In genomic region chr3:86223634-86224313, GRCm38 (mm10) we compare ENCODE assay signal across 8 mouse cellular contexts. TPM values are rescaled to one million over a fixed set of nuclear protein-coding genes. Genes with fewer than 3 reads are reported as not detected.
DNase-seq lines count a peak whose midpoint lies in the region; ATAC-seq lines count a peak whose summit lies in the region.

No protein-coding gene starts in this region.

- H3K4me1 ChIP-seq in intestine, embryonic 14.5 days (replicated peaks; ENCODE audit: control insufficient read depth, insufficient read depth, low read length): no peaks in the 10 kb centered on the region

- peak; percentile 94 for ATAC-seq in intestine, embryonic 14.5 days (replicated peaks; ENCODE audit: low FRiP score, low TSS enrichment, low read depth)
- peak; percentile 77 for ATAC-seq in megakaryocyte-erythroid progenitor cell, adult 5-6 weeks (replicated peaks; ENCODE audit: low FRiP score, low TSS enrichment, poor library complexity, severe bottlenecking)

- intact Hi-C loops in gastrocnemius, postnatal 14 days (cut with DNase I; ENCODE audit: low total_unique reads): no loop called here
- intact Hi-C loops in left cerebral cortex, postnatal 14 days (cut with DNase I): no loop called here

- no peaks in the 10 kb centered on the region for H3K36me3 ChIP-seq in intestine, embryonic 14.5 days (ENCODE audit: control insufficient read depth, insufficient read depth, low read length)

- no peaks in the 10 kb centered on the region for H3K9me3 ChIP-seq in intestine, embryonic 14.5 days (ENCODE audit: control insufficient read depth, low read length)

- H3K4me2 ChIP-seq in intestine, embryonic 14.5 days (ENCODE audit: low read length): peak overlapping the region; percentile 75

- no peaks in the 10 kb centered on the region for H3K27me3 ChIP-seq in intestine, embryonic 14.5 days (replicated peaks; ENCODE audit: control insufficient read depth, insufficient read depth, low read length)

- under 1% methylated on average over 62 of the region's 79 CpGs for WGBS in intestine, embryonic 14.5 days

- peak overlapping the region; percentile 85 for H3K27ac ChIP-seq in intestine, embryonic 14.5 days (ENCODE audit: low read depth)

- peak overlapping the region; percentile 92 for H3K4me3 ChIP-seq in intestine, embryonic 14.5 days (ENCODE audit: low read depth, low read length)

- peak overlapping the region; percentile 76 for H3K9ac ChIP-seq in intestine, embryonic 14.5 days (ENCODE audit: low read length)

- peak; percentile 91 to 95 for DNase-seq in adrenal gland, adult (ENCODE audit: inconsistent age in 2 of 2, low spot score in 1 of 2)
- DNase-seq in embryo, embryonic 10.5 days (ENCODE audit: low spot score): peak; percentile 88
- DNase-seq in gastrocnemius, postnatal 14 days: peak; percentile 87
- peak; percentile 95 for DNase-seq in intestine, embryonic 14.5 days (ENCODE audit: low spot score)
- DNase-seq in left cerebral cortex, postnatal 14 days (ENCODE audit: low spot score in 2 of 2): peak; percentile 86
- peak; percentile 87 for DNase-seq in right cerebral cortex, postnatal 14 days
- DNase-seq in urinary bladder, postnatal 25 days (ENCODE audit: low spot score): peak; percentile 76

RNA-seq across cellular contexts. Expression of gene Lrba, which starts 0.7 kb away (rescaled TPM):
- 10 to 100 TPM; 17.0 to 18.4 TPM for total RNA-seq in gastrocnemius, postnatal 14 days (2021)
- polyA plus RNA-seq in intestine, embryonic 14.5 days (2014; fragmentation: Nextera tagmentation; extraction: Ambion mirVana): 13.8 and 14.1 TPM in 2 replicates
- total RNA-seq in left cerebral cortex, postnatal 14 days (2021): 10 to 100 TPM; 23.1 to 25.1 TPM
- total RNA-seq in megakaryocyte-erythroid progenitor cell, adult 5-6 weeks (2014; fragmentation: Nextera tagmentation): 18.2 and 28.9 TPM in 2 replicates
- total RNA-seq in megakaryocyte-erythroid progenitor cell, adult 5-6 weeks (2017): 28.8 and 29.1 TPM in 2 replicates

Comparison
In these comparisons a context has a peak if more than half of its experiments do, and no peak if none do; other contexts are left out.
1. Peak in every context shown above with its lines: DNase-seq, ATAC-seq, H3K4me3 ChIP-seq and H3K27ac ChIP-seq.